In genomic region chr3:98056956-98057365, GRCm38 (mm10) we compare ENCODE assay signal across 11 mouse cellular contexts. TPM values are rescaled to one million over a fixed set of nuclear protein-coding genes. Genes with fewer than 3 reads are reported as not detected.
A peak's percentile ranks its signal among the peaks of the same experiment; 100 is the strongest.
DNase-seq lines count a peak whose midpoint lies in the region; ATAC-seq and TF ChIP-seq lines count a peak whose summit lies in the region.
"Had no signal": no experiment of that assay in that cellular context is flagged by ENCODE, and none has a peak within 500 bp of the region (broad histone marks: within the 10 kb centered on the region; RNA-seq: fewer than 3 reads in every experiment).

No protein-coding gene starts in this region.

- peaks cover 4% of the 10 kb centered on the region; the same call in 1 of the 2 replicates for H3K36me3 ChIP-seq in embryonic facial prominence, embryonic 13.5 days
- H3K36me3 ChIP-seq: heart, embryonic 13.5 days had no signal

- H3K9me3 ChIP-seq in embryonic facial prominence, embryonic 13.5 days = no peaks in the 10 kb centered on the region
- H3K9me3 ChIP-seq: heart, embryonic 13.5 days; liver, embryonic 15.5 days had no signal

- TF ChIP-seq POLR2A in lung, adult 2 months (IDR thresholded peaks at IDR 0.05; ENCODE audit: borderline replicate concordance, extremely low read depth, low read depth, low read length) = no peak

- peak overlapping the region; percentile 68 for H3K27ac ChIP-seq in embryonic facial prominence, embryonic 13.5 days
- no peak overlapping the region for H3K27ac ChIP-seq in layer of hippocampus, adult 2 months
- H3K27ac ChIP-seq: liver, embryonic 15.5 days had no signal

- DNase-seq in adrenal gland, adult 2 months = peak; percentile 87
- DNase-seq in adrenal gland, postnatal 25 days = no peak
- peak; percentile 79 for DNase-seq in 3134 (ENCODE audit: extremely low read depth, insufficient read length, low spot score)
- DNase-seq in lung, adult 2 months = peak; percentile 73
- DNase-seq in layer of hippocampus, adult 2 months (ENCODE audit: low spot score in 2 of 2) = no peak
- no peak for DNase-seq in testis, postnatal 10 days (ENCODE audit: low spot score)
- DNase-seq in yolk sac, embryonic 10.5 days (ENCODE audit: low spot score) = no peak
- DNase-seq: cerebellum, postnatal 25 days had no signal

- no peak for ATAC-seq in embryonic facial prominence, embryonic 13.5 days (ENCODE audit: insufficient number of reproducible peaks, insufficient read depth, low FRiP score, low TSS enrichment, low read depth)

- no peaks in the 10 kb centered on the region for H3K27me3 ChIP-seq in embryonic facial prominence, embryonic 13.5 days
- H3K27me3 ChIP-seq: heart, embryonic 13.5 days; liver, embryonic 15.5 days had no signal

- TF ChIP-seq CTCF in lung, adult 2 months (IDR thresholded peaks at IDR 0.05; ENCODE audit: insufficient read depth, low read length) = no peak
- no peak for TF ChIP-seq CTCF in layer of hippocampus, adult 2 months (conservative IDR thresholded peaks at IDR 0.05)

- no peak overlapping the region for H3K4me2 ChIP-seq in embryonic facial prominence, embryonic 13.5 days
- H3K4me2 ChIP-seq: heart, embryonic 13.5 days; liver, embryonic 15.5 days had no signal

- peaks cover 90% of the 10 kb centered on the region for H3K4me1 ChIP-seq in embryonic facial prominence, embryonic 13.5 days
- H3K4me1 ChIP-seq in lung, adult 2 months (ENCODE audit: control insufficient read depth, insufficient read depth, low read length) = peaks cover 36% of the 10 kb centered on the region

- H3K9ac ChIP-seq in embryonic facial prominence, embryonic 13.5 days = no peak overlapping the region
- H3K9ac ChIP-seq: heart, embryonic 13.5 days; liver, embryonic 15.5 days had no signal

- H3K4me3 ChIP-seq in embryonic facial prominence, embryonic 13.5 days = no peak overlapping the region
- no peak overlapping the region for H3K4me3 ChIP-seq in lung, adult 2 months (replicated peaks; ENCODE audit: extremely low read depth, low read depth, low read length)
- H3K4me3 ChIP-seq in layer of hippocampus, adult 2 months = no peak overlapping the region
- H3K4me3 ChIP-seq: heart, embryonic 13.5 days; liver, embryonic 15.5 days had no signal

- 53% methylated on average over 6 of the region's 6 CpGs for WGBS in embryonic facial prominence, embryonic 13.5 days
- 26% methylated on average over 6 of the region's 6 CpGs for WGBS in lung, adult 2 months

RNA-seq across cellular contexts. Expression of gene Notch2, which starts 43.6 kb away (rescaled TPM):
- 10 to 100 TPM; 53.8 to 70.1 TPM for total RNA-seq in adrenal gland, adult 2 months (2021)
- 26.4 and 33.9 TPM in 2 replicates for polyA plus RNA-seq in adrenal gland, adult 2 months (2012; rRNA removed)
- 52.3 and 80.9 TPM in 2 replicates for total RNA-seq in adrenal gland, postnatal 25 days (2021)
- polyA plus RNA-seq in embryonic facial prominence, embryonic 13.5 days (2015; fragmentation: Nextera tagmentation; extraction: Ambion mirVana) = 35.4 and 37.8 TPM in 2 replicates
- 43.0 and 48.7 TPM in 2 replicates for polyA plus RNA-seq in lung, adult 2 months (2012; rRNA removed)
- total RNA-seq in layer of hippocampus, adult 2 months (2021) = 10 to 100 TPM; 22.2 to 25.5 TPM

Comparison
In these comparisons a context has a peak if more than half of its experiments do, and no peak if none do; other contexts are left out.
1. DNase-seq: peak in adrenal gland, adult 2 months (single experiment), 3134 (single experiment) and lung, adult 2 months (single experiment); none in adrenal gland, postnatal 25 days (single experiment), layer of hippocampus, adult 2 months (0 of 2), testis, postnatal 10 days (single experiment) and yolk sac, embryonic 10.5 days (single experiment).